Mouse (Mus musculus): ENCODE data around the gene Wdr20. TPM values are rescaled to one million over a fixed set of nuclear protein-coding genes. Genes with fewer than 3 reads are reported as not detected.

Wdr20 gene
- 74.2 TPM for total RNA-seq (2023)

DNA sequence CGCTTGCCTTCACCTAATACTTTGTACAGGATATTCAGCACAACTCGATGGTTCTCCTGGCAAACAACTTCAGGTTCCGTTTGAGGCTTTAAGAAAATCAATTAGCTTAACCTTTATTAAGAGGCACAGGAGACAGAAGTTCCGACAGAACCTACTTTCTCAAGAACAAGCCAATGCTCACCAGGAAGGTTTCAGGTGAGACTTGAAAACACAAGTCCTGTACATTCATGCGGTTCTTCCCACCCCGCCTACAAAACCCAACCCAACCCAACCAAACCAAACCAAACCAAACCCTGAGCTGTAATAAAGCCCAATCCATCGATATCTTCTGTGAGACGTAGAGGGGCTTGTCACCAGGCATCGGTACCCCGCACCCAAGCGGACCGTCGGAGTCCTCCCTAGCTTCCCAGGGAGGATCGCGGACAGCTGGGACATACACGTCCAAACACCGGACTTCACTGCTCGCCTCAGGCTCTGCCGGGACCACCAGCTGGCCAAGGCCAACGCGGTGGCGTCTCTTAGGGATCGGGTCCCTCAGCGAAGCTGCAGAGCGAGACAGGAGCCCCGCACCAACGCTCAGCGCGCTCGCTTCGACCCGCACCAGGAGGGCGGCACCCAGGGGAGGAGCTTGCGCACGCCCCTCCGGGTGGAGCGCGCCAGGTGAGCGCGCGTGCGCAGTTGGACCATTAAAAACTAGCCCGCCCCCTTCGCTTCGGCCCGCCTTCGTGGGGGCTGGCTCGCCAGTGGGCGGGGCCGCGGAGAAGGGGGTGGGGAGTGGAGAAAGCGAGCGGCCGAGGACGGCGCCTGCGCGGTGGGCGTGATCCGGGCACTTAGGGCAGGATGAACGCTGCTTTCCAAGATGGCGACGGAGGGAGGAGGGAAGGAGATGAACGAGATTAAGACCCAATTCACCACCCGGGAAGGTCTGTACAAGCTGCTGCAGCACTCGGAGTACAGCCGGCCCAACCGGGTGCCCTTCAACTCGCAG, at the start of gene Wdr20:
Wdr20 (plus strand) TSS at position 775 of the 988 bp plus-strand sequence.

DNA sequence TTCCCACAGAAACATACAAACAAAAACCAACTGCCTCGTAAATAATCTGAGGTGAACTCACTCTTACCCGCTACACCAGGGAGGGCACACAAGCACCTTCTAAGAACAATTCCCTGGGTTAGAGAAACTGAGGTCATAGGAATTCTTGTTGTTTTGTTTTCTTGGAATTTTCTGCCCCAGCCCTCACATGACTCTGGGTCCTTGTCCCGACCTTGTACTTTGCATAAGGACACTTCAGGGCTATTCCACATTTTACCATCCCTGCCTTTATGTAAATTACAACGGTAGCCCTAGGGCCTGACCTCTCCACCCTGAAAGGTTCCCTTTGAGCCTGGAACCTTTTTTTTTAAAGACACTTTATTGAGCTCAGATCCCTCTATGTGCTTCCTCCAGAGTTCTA, 35.2 kb upstream of the Wdr20 start, which contains the start of gene Hsp90aa1:
Hsp90aa1 (minus strand) TSS at position 173 of the 400 bp plus-strand sequence.

DNA sequence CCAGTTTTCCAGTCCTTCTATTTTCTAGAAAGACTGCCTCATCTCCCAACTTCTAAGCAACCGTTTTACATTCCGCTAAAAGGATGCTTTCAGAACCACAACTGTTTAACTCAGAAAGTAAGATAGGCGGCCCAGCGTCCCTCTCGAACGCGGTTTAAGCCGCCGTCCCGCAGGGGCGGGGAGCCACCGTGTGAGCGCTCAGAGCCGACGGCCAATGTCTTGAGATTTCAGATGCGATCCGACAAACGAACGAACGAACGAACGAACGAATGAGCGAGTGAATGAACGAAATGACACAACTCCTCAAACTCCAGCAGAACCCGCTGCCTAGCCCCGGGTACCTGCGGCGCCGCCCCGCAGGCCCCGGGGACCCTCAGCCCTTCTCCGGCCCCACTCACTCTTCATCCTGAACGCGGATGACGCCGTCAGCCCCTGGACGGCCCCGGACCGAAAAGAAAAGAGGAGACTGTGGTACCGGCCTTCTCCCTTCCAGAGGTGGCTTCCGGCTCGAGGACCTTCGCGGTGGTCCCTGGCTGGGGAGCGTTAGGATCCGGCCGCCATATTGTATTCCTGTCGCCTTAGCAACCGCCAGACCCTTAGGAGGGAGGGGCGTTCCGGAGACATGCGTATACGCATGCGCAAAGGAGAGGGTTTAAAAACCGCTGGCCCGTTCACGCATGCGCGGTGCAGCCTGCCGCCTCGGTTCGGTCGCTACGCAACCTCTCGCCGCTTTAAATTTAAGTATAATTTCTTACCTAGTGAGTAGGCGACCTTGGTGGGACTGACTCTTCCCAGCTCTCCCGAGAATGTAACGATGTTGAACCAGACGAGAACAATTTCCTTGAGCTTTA, 102.8 kb downstream of the Wdr20 start, which contains the start of gene Mok:
Mok (minus strand) TSS at position 592 of the 851 bp plus-strand sequence.

GRCm38 (mm10) chr12:110850010-110850928, 112.5 kb downstream of the Wdr20 start, which contains the start of gene Zfp839:
Gene Zfp839 (plus strand): TSS chr12:110850253.

Other genes with a start within 250 kb of the Wdr20 start
- gene Dync1h1, start 136.5 kb upstream of the Wdr20 start, total RNA-seq (2023), result 168 TPM
- gene 1700001K19Rik, start 55.3 kb upstream of the Wdr20 start, total RNA-seq (2023), result not detected
- gene Hsp90aa1, start 35.2 kb upstream of the Wdr20 start, total RNA-seq (2023), result 405 TPM
- gene Mok, start 103.0 kb downstream of the Wdr20 start, total RNA-seq (2023), result not detected
- gene Zfp839, start 112.3 kb downstream of the Wdr20 start, total RNA-seq (2023), result 3.6 TPM
- 33.4 TPM for gene Cinp, start 151.2 kb downstream of the Wdr20 start, total RNA-seq (2023)
- 6.4 TPM for gene Tecpr2, start 151.3 kb downstream of the Wdr20 start, total RNA-seq (2023)
- gene Ankrd9, start 241.1 kb downstream of the Wdr20 start, total RNA-seq (2023), result 4.1 TPM